Mouse (Mus musculus) E14TG2a.4 (cell line): ENCODE results near the gene Gpx2.

Experiments
- CTCF ChIP-seq: conservative IDR thresholded peaks from 2 replicates; pipeline ENCODE4 v1.5.1; 2014; ENCODE audit warnings: low read length
- NANOG ChIP-seq: IDR thresholded peaks from 2 replicates; pipeline ENCODE4 v1.6.1; 2014; ENCODE audit warnings: borderline replicate concordance, low read length, mixed read lengths

GRCm38 (mm10) chr12:76837101-76837843 is 41.9 kb upstream of the Gpx2 start:
- TF ChIP-seq CTCF (peak; percentile 57), NANOG (no peak)
